Mouse (Mus musculus): ENCODE results near the gene Nup210. TPM values are rescaled to one million over a fixed set of nuclear protein-coding genes. Genes with fewer than 3 reads are reported as not detected.

Gene Nup210
- polyA plus RNA-seq, 1 experiment = 24.0 TPM

DNA sequence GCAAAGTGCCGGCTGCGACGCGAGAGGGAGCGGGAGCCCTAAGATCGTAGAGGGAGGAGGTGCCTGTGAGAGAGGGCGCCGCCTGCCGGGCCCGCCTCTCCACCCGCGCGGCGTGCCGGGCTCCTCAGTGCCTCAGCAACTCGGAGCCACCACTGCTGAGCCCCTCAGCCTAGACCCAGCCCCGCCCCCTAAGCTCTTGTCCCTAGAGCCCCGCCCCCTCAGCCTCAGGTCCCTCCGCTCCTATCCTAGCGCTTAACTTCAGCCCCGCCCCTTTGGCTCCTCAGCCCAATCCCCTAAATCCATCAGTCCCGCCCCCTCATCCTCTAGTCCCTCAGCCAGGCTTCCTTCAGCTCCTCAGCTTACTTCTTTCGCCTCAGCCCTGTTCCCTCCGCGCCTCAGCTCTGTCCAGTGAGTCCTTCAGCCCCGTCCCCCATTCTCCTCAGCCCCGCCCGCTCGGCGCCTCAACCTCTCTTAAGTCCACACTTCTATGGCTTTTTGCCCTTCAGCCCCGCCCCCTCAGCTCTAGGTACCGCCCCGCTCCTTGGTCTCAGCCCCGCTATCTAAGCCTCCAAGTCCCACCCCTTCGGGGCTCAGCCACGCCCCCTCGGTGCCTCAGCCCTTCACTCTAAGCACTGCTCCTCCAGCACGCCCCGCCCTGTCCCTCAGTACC is 127.8 kb downstream of the Nup210 start, which contains the start of gene Iqsec1:
TSS of gene Iqsec1 (minus strand) at position 38 of the 670 bp plus-strand sequence.
- no peak for TF ChIP-seq GATA1 (IDR thresholded peaks at IDR 0.05; ENCODE audit: low read length)

DNA sequence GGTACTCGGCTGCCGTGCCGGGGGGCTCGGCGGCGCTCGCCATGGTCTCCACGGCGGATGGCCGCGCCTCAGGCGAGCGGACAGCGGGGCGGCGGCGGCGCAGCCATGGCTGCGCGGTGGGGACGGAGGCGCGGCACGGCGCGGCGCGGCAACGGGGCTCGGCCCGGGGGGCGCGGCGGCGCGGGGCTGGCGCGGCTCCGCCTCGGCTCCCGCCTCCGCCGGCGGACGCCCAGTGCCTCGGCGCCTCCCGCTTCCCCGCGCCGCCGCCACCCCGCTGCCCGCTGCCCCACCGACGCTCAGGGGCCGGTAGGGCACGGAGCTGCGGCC is 128.4 kb downstream of the Nup210 start:
- TF ChIP-seq GATA1 (IDR thresholded peaks at IDR 0.05; ENCODE audit: low read length) = no peak

DNA sequence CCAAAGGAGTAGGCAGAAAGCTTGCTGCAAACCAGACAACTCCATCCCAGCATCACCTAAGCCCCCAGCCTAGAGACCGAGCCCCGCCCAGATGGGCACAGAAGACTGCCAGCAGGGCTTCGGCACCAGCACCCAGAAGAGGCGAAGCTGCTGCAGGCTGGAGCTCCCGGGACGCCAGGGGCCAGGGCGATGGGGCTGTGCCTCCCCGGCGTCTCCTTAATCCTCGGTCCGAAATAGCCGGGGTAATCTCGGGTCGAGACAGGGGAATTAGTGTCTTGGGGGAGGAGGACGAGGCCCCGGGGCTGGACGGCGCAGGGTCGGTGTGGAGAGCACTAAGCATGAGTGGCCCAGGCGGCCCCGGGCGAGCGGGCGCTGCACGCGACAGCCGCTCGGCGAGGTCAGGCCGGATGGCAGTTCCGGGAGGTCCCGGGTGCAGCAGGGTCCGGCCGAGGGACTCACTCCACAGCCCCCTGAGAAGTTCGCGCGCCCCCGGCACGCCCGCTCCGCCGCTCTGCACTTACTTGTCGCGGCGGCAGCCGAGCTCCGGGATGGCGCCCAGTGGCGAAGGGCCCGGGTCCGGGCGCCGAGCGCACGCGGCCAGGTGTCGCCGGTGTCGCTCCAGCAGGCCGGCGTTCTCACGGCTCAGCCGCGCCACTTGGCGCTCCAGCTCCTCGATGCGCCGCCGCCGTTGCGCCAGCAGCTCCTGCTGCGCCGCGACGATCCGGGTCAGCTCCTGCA is 128.9 kb downstream of the Nup210 start:
- TF ChIP-seq GATA1 (IDR thresholded peaks at IDR 0.05; ENCODE audit: low read length) = no peak

DNA sequence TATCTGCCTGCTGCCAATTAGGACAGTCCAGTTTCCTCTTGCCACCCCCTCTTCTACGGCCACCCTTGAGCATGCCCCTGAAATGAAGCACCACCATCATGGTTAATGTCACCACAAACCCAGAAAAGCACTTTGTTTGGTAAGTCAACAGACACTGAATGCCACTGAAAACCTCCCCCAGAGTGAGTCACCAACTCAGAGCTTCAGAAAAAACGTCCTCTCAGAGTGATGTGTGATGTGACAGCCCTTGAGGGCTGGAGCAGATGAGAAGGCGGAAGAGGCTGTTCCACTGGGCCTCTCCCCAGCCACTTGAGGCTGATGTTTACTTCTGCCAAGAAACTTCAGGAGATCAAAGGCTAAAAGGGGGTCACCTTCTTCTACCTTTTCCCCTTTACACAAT is 132.5 kb downstream of the Nup210 start:
- no peak for TF ChIP-seq GATA1 (IDR thresholded peaks at IDR 0.05; ENCODE audit: low read length)

DNA sequence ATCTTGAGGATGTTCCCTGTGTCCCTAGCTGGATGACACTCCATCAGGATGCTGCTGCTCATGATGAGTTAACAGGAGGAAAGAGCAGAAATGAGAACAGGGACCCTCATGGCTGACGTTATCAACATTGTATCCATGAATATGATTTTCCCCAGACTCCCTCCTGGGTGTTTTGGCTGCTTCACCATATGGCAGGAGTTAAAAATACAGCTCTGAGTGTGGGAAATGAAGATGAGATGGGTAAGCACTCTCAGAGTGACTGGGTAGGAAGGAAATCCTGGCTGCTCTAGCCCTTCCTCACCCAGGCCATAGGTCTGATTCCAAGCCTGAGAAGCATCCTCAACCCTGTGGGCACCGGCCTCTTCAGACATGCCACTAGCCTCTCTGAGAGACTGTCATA is 142.3 kb downstream of the Nup210 start:
- no peak for TF ChIP-seq GATA1 (IDR thresholded peaks at IDR 0.05; ENCODE audit: low read length)

DNA sequence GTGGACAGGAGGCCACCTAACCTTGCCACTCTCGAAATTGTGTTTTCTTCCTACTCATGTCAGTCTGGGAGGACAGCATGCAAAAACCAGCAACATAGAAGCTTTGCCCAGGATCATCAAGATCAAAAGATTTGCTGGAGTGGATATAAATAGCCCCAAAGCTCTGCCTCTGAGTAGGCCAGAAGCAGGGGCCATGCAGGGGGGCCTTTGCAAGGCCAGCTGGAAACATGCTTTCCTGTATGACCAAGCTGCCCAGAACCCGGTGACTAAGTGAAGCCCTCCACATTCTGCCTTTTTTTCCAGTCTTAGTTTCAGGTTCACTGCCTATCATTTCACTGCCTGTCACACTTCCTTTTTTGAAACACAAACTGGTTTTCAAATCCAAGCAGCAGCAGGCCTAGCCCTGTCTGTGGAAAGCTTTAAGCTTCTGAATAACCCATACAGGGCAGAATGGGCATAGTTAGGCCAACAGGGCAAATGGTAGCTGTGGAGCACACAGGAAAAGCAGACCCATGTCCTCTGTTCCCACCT is 147.2 kb downstream of the Nup210 start:
- no peak for TF ChIP-seq GATA1 (IDR thresholded peaks at IDR 0.05; ENCODE audit: low read length)

Other genes with a start within 250 kb of the Nup210 start
- 43.4 and 52.2 TPM in 2 replicates for gene Iqsec1, start 128.1 kb downstream of the Nup210 start, polyA plus RNA-seq (2012)
- gene Hdac11, start 39.8 kb upstream of the Nup210 start, polyA plus RNA-seq (2012) = 0.95 and 1.1 TPM in 2 replicates
- 0.08 TPM in 1 of 2 replicates, not detected in the other for gene Fbln2, start 95.6 kb upstream of the Nup210 start, polyA plus RNA-seq (2012)

All from G1E-ER4 (cell line).